ENCODE assay signal across 7 mouse cellular contexts in genomic region chr14:20885091-20885888, GRCm38 (mm10). TPM values are rescaled to one million over a fixed set of nuclear protein-coding genes. Genes with fewer than 3 reads are reported as not detected.
A peak's percentile ranks its signal among the peaks of the same experiment; 100 is the strongest.
DNase-seq lines count a peak whose midpoint lies in the region; ATAC-seq and TF ChIP-seq lines count a peak whose summit lies in the region.

No protein-coding gene starts in this region.

- TF ChIP-seq EP300 in MEL (IDR thresholded peaks at IDR 0.05; ENCODE audit: low read depth in 1 of 2, low read length in 2 of 2): peak; percentile 98
- TF ChIP-seq EP300 in heart, adult 2 months (IDR thresholded peaks at IDR 0.05; ENCODE audit: insufficient read depth, low read depth, low read length): no peak

- no peaks in the 10 kb centered on the region for H3K27me3 ChIP-seq in MEL (ENCODE audit: control insufficient read depth in 1 of 2, insufficient read depth in 2 of 2, low read length in 2 of 2)
- no peaks in the 10 kb centered on the region for H3K27me3 ChIP-seq in heart, adult 2 months (ENCODE audit: control insufficient read depth, insufficient read depth, low read length)
- no peaks in the 10 kb centered on the region for H3K27me3 ChIP-seq in limb, embryonic 13.5 days
- no peaks in the 10 kb centered on the region for H3K27me3 ChIP-seq in myocyte (ENCODE audit: control insufficient read depth, insufficient read depth, insufficient read length)

- H3K4me2 ChIP-seq in limb, embryonic 13.5 days (replicated peaks): peak overlapping the region; percentile 16; the same call in 1 of the 2 replicates
- peak overlapping the region; percentile 92 for H3K4me2 ChIP-seq in myocyte (ENCODE audit: low read depth)

- peak; percentile 88 for DNase-seq in CD4-positive helper T cell, adult 2 months (ENCODE audit: low read depth, low spot score)
- DNase-seq in MEL (ENCODE audit: low read depth, low spot score): peak; percentile 95
- peak; percentile 39 to 45 for DNase-seq in heart, adult 2 months
- peak; percentile 39 for DNase-seq in yolk sac, embryonic 10.5 days (ENCODE audit: low spot score)
- DNase-seq in left cerebral cortex, adult 8-10 months (ENCODE audit: low spot score in 2 of 2): no peak

- intact Hi-C loops in heart, adult 2 months (cut with DNase I): loop anchor here (2.0 kb wide), 1 partner anchor 44 kb away; the partner anchor contains the start of gene Vcl

- no peak overlapping the region for H3ac ChIP-seq in myocyte (ENCODE audit: control insufficient read depth, insufficient read length)

- H3K36me3 ChIP-seq in MEL (ENCODE audit: control insufficient read depth in 1 of 2, insufficient read depth in 2 of 2, low read length in 2 of 2): peaks cover 0 to 25% of the 10 kb centered on the region in 2 experiments; a peak in 2 of 4 replicates
- H3K36me3 ChIP-seq in heart, adult 2 months (ENCODE audit: control insufficient read depth, insufficient read depth, low read length): no peaks in the 10 kb centered on the region
- no peaks in the 10 kb centered on the region for H3K36me3 ChIP-seq in limb, embryonic 13.5 days
- no peaks in the 10 kb centered on the region for H3K36me3 ChIP-seq in myocyte (ENCODE audit: control insufficient read depth, insufficient read depth)

- TF ChIP-seq RAD21 in MEL (IDR thresholded peaks at IDR 0.05; ENCODE audit: low read depth, low read length): no peak

- H3K27ac ChIP-seq in MEL (ENCODE audit: control insufficient read depth, low read depth, low read length): peak overlapping the region; percentile 98
- peak overlapping the region; percentile 31 for H3K27ac ChIP-seq in heart, adult 2 months
- H3K27ac ChIP-seq in limb, embryonic 13.5 days: peak overlapping the region; percentile 39; the same call in 1 of the 2 replicates

- H3K4me1 ChIP-seq in MEL (ENCODE audit: control insufficient read depth in 1 of 2, insufficient read depth in 2 of 2, low read length in 2 of 2): peaks cover 16 to 27% of the 10 kb centered on the region in 2 experiments
- peaks cover 8% of the 10 kb centered on the region for H3K4me1 ChIP-seq in heart, adult 2 months (ENCODE audit: control insufficient read depth, insufficient read depth, low read length)
- H3K4me1 ChIP-seq in limb, embryonic 13.5 days: peaks cover 26% of the 10 kb centered on the region

- H3K9ac ChIP-seq in MEL (ENCODE audit: control insufficient read depth, low read depth, low read length, poor library complexity, severe bottlenecking): peak overlapping the region; percentile 54
- no peak overlapping the region for H3K9ac ChIP-seq in heart, adult 2 months (ENCODE audit: low read depth, low read length)
- no peak overlapping the region for H3K9ac ChIP-seq in limb, embryonic 13.5 days

- peak overlapping the region; percentile 27 to 39 for H3K4me3 ChIP-seq in MEL (ENCODE audit: control insufficient read depth in 1 of 2, insufficient read depth in 1 of 2, low read depth in 2 of 2, low read length in 2 of 2)
- no peak overlapping the region for H3K4me3 ChIP-seq in heart, adult 2 months
- H3K4me3 ChIP-seq in limb, embryonic 13.5 days: no peak overlapping the region
- H3K4me3 ChIP-seq in myocyte: no peak overlapping the region

- H3K79me2 ChIP-seq in MEL (ENCODE audit: control insufficient read depth, insufficient read depth, low read length, poor library complexity) (no peaks in the 10 kb centered on the region), myocyte (ENCODE audit: control insufficient read depth, insufficient read depth) (no peaks in the 10 kb centered on the region)
- H3K79me2 ChIP-seq in heart, adult 2 months (replicated peaks; ENCODE audit: control insufficient read depth, insufficient read depth, low read length): no peaks in the 10 kb centered on the region

- 17% methylated on average over 10 of the region's 10 CpGs for WGBS in heart, adult 2 months
- WGBS in limb, embryonic 13.5 days: 31% methylated on average over 10 of the region's 10 CpGs

- no peak for TF ChIP-seq CTCF in MEL (IDR thresholded peaks at IDR 0.05 in 2 of 3, conservative IDR thresholded peaks at IDR 0.05 in 1 of 3; ENCODE audit: control insufficient read depth in 1 of 3, insufficient read depth in 1 of 3, low read depth in 2 of 3, low read length in 3 of 3, poor library complexity in 1 of 3, severe bottlenecking in 1 of 3)
- no peak for TF ChIP-seq CTCF in heart, adult 2 months (IDR thresholded peaks at IDR 0.05)

- peak; percentile 52 for ATAC-seq in limb, embryonic 13.5 days (ENCODE audit: low FRiP score, low read depth)

- no peak for TF ChIP-seq POLR2A in MEL (IDR thresholded peaks at IDR 0.05; ENCODE audit: control insufficient read depth in 1 of 2, insufficient read depth in 1 of 2, low read depth in 1 of 2, low read length in 2 of 2, poor library complexity in 1 of 2)
- no peak for TF ChIP-seq POLR2A in heart, adult 2 months (IDR thresholded peaks at IDR 0.05; ENCODE audit: insufficient read depth, low read depth, low read length)
- TF ChIP-seq POLR2A in myocyte (IDR thresholded peaks at IDR 0.05; ENCODE audit: insufficient read length, low read depth): no peak

- no peaks in the 10 kb centered on the region for H3K9me3 ChIP-seq in MEL (replicated peaks; ENCODE audit: insufficient read depth, low read length)
- no peaks in the 10 kb centered on the region for H3K9me3 ChIP-seq in limb, embryonic 13.5 days

TF ChIP-seq in MEL, 35 proteins besides CTCF, POLR2A, EP300 and RAD21 (continues in another document):
- TF ChIP-seq ZMIZ1 (IDR thresholded peaks at IDR 0.05; ENCODE audit: low read depth, low read length) (no peak), TAL1 (IDR thresholded peaks at IDR 0.05; ENCODE audit: low read length) (peak; percentile 97), POLR2AphosphoS2 (IDR thresholded peaks at IDR 0.05; ENCODE audit: low read length) (no peak), USF2 (IDR thresholded peaks at IDR 0.05; ENCODE audit: borderline replicate concordance in 1 of 2, insufficient read depth in 1 of 2, low read depth in 1 of 2, low read length in 2 of 2) (no peak), RCOR1 (IDR thresholded peaks at IDR 0.05; ENCODE audit: low read depth, low read length) (peak; percentile 97), TCF12 (IDR thresholded peaks at IDR 0.05; ENCODE audit: low read depth, low read length) (peak; percentile 96), JUND (IDR thresholded peaks at IDR 0.05; ENCODE audit: low read depth, low read length) (peak; percentile 82; the same call in 1 of the 2 replicates), NELFE (IDR thresholded peaks at IDR 0.05; ENCODE audit: low read depth, low read length) (no peak; the same call in 1 of the 2 replicates), GATA1 (IDR thresholded peaks at IDR 0.05; ENCODE audit: low read depth, low read length) (peak; percentile 98), MAX (IDR thresholded peaks at IDR 0.05; ENCODE audit: low read length) (no peak; the same call in 1 of the 2 replicates), MYB (IDR thresholded peaks at IDR 0.05; ENCODE audit: low read depth, low read length) (peak; percentile 55; the same call in 1 of the 2 replicates), GABPA (IDR thresholded peaks at IDR 0.05; ENCODE audit: low read depth, low read length) (no peak), KAT2A (conservative IDR thresholded peaks at IDR 0.05; ENCODE audit: low read depth, low read length) (no peak), HCFC1 (IDR thresholded peaks at IDR 0.05; ENCODE audit: low read depth, low read length) (0 out of 2 replicates have a peak, but pooled peaks have one; percentile 52)

TF ChIP-seq in myocyte, 11 proteins besides CTCF, POLR2A, EP300 and RAD21:
- no peak for TF ChIP-seq USF1 (IDR thresholded peaks at IDR 0.05; ENCODE audit: low read depth)
- no peak for TF ChIP-seq POLR2AphosphoS2 (IDR thresholded peaks at IDR 0.05; ENCODE audit: insufficient read length, low read depth)
- no peak for TF ChIP-seq REST (IDR thresholded peaks at IDR 0.05; ENCODE audit: insufficient read depth, insufficient read length)
- no peak for TF ChIP-seq TCF3 (IDR thresholded peaks at IDR 0.05; ENCODE audit: insufficient read length, low read depth)
- peak in 2 of 3 experiments; percentile 51 to 67 for TF ChIP-seq MYOD1 (IDR thresholded peaks at IDR 0.05; ENCODE audit: control insufficient read depth in 1 of 3, insufficient read length in 2 of 3, low read depth in 2 of 3)
- TF ChIP-seq TCF12 (IDR thresholded peaks at IDR 0.05; ENCODE audit: insufficient read depth, poor library complexity, severe bottlenecking): peak; percentile 2
- TF ChIP-seq MYOG (IDR thresholded peaks at IDR 0.05; ENCODE audit: control insufficient read depth in 1 of 3, insufficient read depth in 1 of 3, insufficient read length in 2 of 3, low read depth in 2 of 3): peak in 2 of 3 experiments; percentile 35 to 78
- TF ChIP-seq SRF (IDR thresholded peaks at IDR 0.05; ENCODE audit: control insufficient read depth, insufficient read length, low read depth): no peak

RNA-seq across cellular contexts. Expression of gene Vcl, which starts 43.9 kb away (rescaled TPM):
- 11.7 and 14.7 TPM in 2 replicates for total RNA-seq in MEL (2012; rRNA removed)
- polyA plus RNA-seq in MEL (2012; ENCODE audit: insufficient read depth in 1 of 2, insufficient read length in 2 of 2, low read depth in 1 of 2, low replicate concordance in 2 of 2, missing spikeins in 1 of 2) (10 to 100 TPM in 1 of 2 experiments, not detected in 1; 30.3 TPM), myocyte (2012; fragmentation: generic; extraction: Trizol) (104 TPM)
- 100 to 1,000 TPM; 102 to 103 TPM for total RNA-seq in heart, adult 2 months (2021)
- polyA plus RNA-seq in heart, adult 2 months (2012; rRNA removed): 62.4 and 117 TPM in 2 replicates
- polyA plus RNA-seq in limb, embryonic 13.5 days (2015; fragmentation: Nextera tagmentation; extraction: Ambion mirVana): 47.7 and 58.8 TPM in 2 replicates
- 10 to 100 TPM; 21.1 to 23.8 (median 22.5) TPM for total RNA-seq in left cerebral cortex, adult 8-10 months (2022)

RNA-seq across cellular contexts. Expression of gene Plau, which starts 48.8 kb away (rescaled TPM):
- not detected in 2 replicates for total RNA-seq in MEL (2012; rRNA removed)
- polyA plus RNA-seq in MEL (2012; ENCODE audit: insufficient read depth in 1 of 2, insufficient read length in 2 of 2, low read depth in 1 of 2, low replicate concordance in 2 of 2, missing spikeins in 1 of 2) (under 1 TPM in 1 of 2 experiments, not detected in 1; 0.04 TPM), myocyte (2012; fragmentation: generic; extraction: Trizol) (40.1 TPM)
- 1 to 10 TPM; 3.4 to 6.2 TPM for total RNA-seq in heart, adult 2 months (2021)
- 1.8 and 3.5 TPM in 2 replicates for polyA plus RNA-seq in heart, adult 2 months (2012; rRNA removed)
- 2.9 and 3.0 TPM in 2 replicates for polyA plus RNA-seq in limb, embryonic 13.5 days (2015; fragmentation: Nextera tagmentation; extraction: Ambion mirVana)
- total RNA-seq in left cerebral cortex, adult 8-10 months (2022): 10 to 100 TPM in 2 of 4 experiments, 1 to 10 TPM in 2; 6.6 to 19.8 (median 10.3) TPM

Comparison
In these comparisons a context has a peak if more than half of its experiments do, and no peak if none do; other contexts are left out.
1. DNase-seq: peak in CD4-positive helper T cell, adult 2 months (single experiment), MEL (single experiment), heart, adult 2 months (2 of 2) and yolk sac, embryonic 10.5 days (single experiment); none in left cerebral cortex, adult 8-10 months (0 of 2).
2. H3K27ac ChIP-seq: peak in every context shown above with its lines; median percentile 98 in MEL; 39 in limb, embryonic 13.5 days; 31 in heart, adult 2 months.
3. H3K4me3 ChIP-seq: peak in MEL (2 of 2); none in heart, adult 2 months (single experiment), limb, embryonic 13.5 days (single experiment) and myocyte (single experiment).